Mouse (Mus musculus) right cerebral cortex, postnatal 36 days (tissue): ENCODE measurements at regions not wholly inside any gene's neighbourhood (a gene's known extent, or its start where the extent isn't known, plus 50 kb on each side); places are given as distances from the start of the nearest gene placed in this dataset.
A peak's percentile ranks its signal among the peaks of the same experiment; 100 is the strongest.
"Not testable (repeated sequence)": the region's sequence is repeated elsewhere in the genome, so short reads cannot be mapped to it uniquely, and the experiment has no call there.

ENCODE experiments used
- DNase-seq, 2 experiments: peaks; one replicate each; pipeline ENCODE4 v3.0.0; 2022; ENCODE audit warnings: low spot score in 2 of 2, mixed read lengths in 1 of 2

DNA sequence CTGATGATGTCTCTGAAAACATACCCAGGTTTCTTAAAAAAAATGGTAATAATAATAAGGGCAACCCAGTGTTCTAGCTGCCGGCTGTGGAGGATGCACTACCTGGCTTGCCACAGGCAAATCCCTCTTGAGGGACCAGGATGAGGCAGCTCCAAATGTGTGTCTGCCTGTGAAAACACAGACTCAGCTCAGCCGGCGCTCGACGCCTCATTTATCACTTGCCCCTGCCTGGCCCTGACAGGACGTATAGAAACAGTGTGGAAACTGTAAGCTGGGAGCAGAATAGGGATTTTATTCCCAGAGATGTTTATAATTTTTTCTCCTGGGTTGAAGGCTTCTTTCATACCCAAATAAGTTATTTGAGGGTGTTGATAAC is 167.2 kb upstream of the Sulf2 start:
- DNase-seq = no peak

DNA sequence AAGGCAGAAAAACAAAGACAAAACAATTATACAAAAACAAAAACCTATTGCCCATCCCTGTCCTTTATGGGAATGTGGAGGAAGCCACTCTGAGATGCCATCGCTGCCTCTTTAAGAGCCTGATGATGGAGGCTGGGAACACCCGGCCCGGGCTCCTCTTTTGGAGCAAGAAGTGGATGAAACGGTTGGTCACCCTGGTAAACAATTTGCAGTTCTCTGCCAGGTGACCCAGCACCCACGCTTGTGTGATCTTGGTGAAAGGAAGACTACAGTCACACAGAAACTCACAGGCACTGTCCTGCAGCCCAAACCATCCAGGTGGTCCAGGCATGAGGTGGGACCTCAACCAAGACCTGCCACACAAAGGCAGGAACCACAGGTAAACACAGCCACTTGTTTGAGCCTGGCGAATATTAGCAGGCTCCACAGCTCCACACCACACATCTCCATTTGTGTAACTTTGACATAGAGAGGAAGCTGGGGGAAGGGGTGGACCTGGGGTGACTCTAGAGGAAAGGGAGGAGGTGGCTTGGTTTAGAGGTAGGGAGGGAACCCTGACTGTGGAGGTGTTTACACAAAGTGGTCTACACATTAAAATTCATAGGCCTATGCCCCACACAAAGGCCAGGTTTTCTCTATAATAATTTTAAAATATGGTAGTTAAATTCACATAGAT is 166.7 kb upstream of the Sulf2 start:
- no peak for DNase-seq

DNA sequence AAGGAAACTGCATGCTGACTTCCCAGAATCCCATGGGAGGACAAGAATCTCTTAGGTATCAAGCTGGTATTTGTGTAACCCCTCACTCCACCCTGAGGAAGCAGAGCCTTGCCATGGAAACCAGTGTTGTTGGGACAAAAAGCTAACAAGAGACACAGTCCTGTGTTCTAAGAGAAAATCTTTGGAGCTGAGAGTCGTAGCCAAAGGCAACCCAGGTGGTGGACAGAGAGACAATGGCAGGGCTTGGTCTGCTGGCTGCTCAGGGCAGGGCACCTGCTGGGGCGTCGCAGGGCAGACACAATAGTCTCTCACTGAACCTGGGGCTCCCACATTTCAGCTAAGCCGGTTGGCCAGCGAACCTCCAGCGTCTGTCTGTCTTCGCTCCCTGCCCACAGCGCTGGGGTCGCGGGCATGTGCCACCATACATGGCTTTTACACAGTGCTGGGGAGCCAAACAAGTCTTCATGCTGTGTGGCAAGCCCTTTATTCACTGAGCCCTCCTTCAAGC is 161.0 kb upstream of the Sulf2 start:
- DNase-seq = no peak

DNA sequence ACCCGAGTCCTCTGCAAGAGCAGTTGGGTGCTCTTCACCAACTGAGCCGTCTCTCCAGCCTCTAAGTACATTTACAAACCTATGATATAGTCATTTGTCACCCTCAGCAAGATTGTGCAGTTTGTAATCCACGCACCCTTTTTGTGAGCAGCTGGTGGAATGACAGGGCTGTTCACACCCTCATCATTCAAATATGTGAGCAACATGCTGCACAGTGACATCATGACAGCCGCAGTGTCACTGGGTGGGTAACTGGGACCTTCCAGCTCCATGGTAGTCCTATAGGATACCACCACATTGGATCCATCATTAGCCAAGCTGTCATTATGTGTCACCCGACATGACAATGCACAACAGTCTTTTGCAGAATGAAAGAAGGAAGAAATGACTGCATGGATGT is 155.0 kb upstream of the Sulf2 start:
- no peak for DNase-seq

DNA sequence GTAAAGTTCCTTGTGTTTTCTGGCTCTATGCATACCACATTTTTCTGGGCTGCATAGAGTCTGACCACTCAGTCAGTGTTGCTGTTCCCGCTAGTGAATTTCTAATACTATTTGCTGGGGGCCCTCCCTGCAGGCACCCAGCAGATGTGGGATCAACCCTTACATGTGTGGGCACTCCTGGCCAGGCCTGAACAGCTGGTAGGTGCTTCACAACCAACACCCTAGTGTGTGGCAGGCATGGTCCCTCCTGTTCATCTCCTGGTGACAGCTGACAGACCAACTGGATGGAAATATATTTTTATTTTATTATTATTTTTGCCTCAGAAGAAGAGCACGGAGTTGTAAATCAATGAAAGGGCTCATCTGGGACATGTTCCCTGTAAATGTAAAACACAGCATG is 154.4 kb upstream of the Sulf2 start:
- DNase-seq = no peak

DNA sequence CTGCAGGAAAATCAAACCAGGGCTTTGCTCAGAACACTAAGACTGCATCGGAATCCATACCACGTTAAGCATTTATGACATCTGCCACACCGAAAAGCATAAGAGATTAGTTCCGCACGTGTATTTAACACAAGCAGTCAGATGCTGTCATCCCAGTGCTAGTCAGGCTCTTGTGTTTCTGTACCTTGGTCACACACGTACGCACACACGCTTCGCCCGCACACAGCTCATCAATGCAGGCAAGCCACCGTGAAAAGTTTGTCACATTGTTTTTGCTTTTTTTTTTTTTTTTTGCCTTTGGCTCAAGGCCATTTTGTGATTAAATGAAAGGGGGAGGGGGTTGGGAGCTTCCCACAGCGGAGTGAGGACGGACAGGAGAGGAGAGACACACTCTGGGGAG is 152.1 kb upstream of the Sulf2 start:
- no peak for DNase-seq

DNA sequence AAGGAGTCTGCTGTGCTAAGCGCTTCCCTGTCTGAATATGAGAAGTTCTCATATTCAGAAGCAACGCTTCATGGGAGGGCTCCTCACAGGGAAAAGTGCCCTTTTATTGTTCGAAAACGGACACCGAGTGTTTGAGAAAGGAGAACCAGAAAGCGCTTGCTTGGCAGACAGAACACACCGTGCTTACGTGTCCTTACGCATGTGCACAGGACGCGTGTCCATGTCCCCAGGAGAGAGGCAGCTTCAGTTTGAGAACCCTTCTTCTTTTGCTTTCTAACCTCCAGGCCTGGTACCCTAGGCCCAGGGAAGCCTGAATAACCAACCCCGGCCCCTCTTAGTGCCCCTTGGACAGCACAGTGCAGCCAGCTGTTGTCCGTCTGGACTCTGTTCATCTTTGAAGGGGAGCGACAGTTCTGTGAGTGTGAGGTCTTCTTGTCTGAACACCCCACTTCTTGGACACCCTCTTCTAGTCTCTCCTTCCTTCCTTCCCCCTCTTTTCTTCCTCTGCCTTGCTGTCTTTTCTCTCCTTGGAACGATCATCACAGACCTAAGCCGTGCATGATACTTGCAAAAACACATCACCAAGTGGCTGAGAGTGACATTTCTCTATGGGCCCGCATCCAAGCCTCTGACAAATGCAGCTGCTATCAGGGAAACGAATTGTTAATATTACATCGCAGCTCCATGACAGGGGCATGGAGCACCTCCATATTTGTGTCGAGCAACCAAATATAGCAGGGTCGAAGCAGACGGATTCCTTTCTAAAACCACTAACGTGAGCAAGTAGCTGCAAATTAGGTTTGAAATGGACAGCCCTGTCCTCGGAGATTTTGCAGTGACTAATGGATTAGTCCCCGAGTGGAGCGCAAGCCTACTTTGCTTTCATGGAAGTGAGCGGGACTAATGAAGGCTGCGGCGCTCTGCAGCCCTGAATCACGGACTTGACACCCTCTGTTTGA is 149.9 kb upstream of the Sulf2 start:
- no peak for DNase-seq

DNA sequence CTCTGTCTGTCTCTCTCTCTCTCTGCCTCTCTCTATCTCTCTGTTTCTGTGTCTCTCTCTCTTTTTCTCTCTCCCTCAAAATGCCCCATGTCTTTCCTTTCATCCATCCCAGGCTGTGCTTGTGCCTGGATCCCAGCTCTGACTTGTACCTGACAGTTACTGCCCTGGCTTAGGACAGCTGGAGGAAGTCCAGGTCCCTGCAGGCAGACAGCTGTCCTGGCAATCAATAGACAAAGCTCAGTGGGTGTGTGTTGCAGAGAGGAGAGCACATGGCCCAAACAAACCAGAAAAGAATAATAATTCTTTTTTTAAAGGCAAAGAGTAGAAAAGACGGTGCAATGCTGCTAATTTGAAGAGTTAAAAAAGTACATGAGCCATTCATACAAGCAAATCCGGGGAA is 148.4 kb upstream of the Sulf2 start:
- DNase-seq = no peak

DNA sequence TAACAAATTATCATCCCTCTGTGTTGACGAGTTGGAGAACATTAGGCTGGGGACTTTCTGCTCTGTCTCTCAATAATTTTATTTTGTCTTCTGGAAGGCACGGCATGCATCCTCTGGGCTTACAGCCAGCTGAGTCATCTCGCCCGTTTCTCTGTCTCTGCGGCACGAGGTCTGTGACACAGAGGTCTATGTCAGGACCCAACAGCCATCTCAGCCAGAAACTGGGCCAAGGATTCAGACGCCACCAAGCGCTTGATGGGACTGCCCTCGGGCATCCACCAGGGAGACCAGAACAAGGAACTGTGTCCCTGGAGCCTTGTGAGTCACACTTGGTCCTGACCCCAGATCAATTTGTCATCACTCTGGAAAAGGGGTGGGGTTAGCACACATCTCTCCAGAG is 145.7 kb upstream of the Sulf2 start:
- DNase-seq = peak; percentile 13 to 16

DNA sequence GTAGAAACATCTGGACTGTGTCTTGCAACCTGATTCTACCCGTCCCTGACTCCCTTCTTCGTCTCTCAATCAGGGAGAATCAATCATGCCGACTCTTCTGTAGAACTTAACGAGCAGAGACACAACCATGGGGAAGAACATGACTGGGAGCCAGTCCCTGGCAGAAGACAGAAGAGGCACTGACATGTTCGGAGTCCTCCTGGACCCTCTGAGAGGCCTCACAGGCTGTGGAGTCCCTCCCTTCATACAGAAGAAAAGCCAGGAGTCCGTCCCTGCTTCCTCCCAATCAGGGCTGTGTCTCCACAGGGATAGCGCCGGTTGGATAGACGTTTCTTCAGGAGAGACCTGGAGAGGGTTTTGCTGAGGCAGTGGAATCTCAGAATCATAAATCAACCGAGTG is 139.2 kb upstream of the Sulf2 start:
- no peak for DNase-seq

DNA sequence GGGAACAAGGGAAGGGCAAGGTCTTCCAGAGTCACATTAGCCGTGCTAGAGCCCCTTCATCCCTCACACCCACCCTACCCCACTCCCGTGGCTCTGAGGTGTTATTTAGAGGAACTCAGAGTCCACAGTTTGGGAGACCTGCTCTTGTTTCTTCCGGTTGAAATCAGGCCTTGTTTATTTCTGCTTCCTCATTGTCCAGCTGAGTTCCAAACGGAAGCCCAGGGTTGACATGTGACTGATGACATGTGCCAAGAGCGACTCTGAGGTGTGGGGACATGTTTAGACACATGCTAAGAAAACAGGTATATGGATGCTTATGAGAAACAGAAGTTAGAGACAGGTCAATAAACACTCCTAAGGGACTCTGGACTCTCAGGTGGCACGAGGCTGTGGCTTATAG is 137.5 kb upstream of the Sulf2 start:
- no peak for DNase-seq

DNA sequence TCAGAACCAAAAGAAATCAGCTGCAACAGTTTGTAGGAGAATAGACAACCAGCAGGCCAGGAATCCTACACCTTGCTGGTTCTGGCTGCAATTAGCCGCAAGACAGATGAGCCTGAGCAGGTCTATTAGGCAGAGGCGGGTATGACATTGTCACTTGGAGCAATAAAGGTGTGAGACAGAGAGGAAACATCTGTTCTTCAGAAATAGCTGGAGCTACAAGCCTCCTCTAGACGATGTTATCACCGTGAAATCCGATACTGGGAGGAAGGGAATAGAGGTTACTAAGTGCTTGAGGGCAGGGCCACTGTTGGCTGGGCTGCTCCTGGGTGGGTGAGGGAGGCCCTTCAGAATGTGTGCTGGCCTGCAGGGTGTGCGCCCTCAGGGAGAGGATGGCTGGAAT is 135.8 kb upstream of the Sulf2 start:
- no peak for DNase-seq

DNA sequence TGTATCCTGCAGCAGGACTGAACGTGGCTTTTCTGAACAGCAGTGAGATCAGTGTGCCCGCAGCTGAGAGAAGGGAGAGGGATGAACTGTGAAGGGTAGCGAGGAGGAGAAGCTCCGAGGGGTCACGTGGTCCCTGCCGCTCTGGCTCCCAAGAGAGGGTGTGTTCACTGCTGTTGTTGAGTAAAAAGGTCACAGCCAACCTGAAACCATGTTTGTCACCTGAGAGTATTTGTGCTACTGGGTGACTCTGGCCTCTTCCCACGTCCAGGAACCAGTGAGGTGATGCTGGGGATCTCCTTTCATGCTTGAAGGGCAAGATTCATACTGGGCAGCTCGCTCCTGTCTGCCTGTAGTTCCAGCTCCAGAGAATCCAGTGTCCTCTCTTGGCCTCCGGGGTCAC is 135.4 kb upstream of the Sulf2 start:
- no peak for DNase-seq

DNA sequence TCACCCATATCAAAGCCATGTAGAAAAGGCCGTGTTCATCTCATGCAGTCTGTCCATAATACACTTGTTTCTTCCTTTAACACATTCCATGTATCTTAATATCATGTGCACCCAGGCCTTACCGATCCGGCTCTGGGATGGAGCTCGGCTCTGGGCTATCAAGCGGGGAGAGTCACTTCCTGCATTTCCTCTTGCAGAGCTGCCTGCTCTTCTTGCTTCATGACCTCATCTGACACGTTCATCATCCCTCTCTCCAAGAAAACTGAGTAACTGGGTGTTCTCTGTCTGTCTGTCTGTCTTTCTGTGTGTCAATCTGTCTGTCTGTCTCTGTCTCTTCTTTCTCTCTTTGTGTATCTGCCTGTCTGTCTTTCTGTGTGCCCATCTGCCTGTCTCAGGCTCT is 133.7 kb upstream of the Sulf2 start:
- DNase-seq = no peak

DNA sequence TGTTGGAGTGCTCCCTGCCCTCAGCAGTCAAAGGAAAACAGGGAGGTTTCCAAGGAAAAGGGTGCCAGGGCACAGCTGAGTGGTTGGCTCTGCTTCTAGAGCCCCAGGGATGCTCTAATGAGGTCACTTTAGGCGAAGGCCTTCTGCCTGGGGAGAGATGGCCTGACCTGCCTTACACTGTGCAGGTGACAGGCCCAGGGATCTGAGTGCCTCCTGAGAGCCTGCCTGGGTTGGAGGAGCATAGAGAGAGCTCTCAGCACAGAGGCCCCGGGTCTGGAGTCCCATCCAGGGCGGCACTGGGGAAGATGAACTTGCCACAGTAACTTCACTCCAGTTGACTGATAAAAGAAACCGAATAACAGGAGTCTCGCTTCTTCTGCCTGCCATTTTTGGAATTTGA is 125.7 kb upstream of the Sulf2 start:
- not testable (repeated sequence) for DNase-seq

DNA sequence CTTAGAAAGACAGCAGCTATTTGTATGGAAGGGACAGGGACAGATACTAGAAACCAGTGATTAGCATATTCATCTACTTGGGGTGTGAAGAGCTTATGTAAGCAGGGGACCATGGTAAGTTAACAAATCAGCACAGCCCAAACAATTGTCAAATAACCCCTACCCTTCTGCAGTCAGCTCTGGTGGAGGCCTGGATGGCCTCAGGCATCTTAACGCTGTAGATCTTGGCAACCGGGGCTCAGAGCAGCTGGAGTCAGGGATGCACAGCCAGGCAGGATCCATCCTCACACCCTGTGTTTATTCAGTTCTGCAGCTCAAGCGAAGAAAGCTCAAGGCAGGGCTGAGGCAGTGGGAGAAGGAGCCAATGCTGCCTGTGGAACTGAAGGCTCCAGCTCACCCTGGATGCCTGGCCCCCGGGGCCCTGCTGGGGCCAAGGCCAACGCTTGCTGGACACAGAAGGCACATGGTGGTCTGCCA is 125.2 kb upstream of the Sulf2 start:
- DNase-seq = no peak

DNA sequence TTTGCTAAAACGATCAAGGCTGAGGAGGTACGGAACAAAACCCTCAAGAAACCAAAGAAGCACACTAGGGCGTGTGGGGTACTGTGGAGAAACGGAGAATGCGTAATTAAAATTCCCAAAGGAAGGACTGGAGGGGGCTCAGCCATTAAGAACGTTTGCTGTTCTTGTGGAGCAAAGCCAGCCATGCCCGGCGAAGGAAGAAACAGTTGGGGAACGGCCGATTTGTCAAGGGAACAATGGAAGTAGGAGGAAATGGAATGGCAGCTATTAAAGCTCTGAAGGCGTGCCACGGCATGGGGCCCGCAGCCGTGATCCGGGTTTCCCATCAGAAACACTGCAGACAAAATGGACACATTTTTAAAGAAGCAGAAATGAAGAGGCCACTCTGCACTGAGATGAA is 124.2 kb upstream of the Sulf2 start:
- no peak for DNase-seq

DNA sequence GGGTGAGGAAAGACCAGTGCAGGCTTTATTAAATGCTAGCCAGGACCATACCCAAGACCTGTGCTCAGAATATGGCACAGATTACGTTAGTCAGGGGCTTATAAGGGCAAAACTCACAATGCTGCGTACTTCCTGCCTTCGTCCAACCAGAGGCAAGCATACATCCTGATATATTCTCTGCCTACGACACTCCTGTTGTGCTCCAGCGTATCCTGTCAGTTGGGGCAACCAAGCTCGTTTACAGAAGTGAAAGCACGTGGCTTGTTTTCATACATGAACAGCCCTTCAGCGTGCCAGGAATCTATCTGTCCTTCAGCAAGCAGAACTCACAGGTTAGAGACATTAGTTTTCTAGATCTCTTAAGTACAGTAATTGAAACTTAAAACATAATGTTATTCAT is 119.9 kb upstream of the Sulf2 start:
- no peak for DNase-seq

DNA sequence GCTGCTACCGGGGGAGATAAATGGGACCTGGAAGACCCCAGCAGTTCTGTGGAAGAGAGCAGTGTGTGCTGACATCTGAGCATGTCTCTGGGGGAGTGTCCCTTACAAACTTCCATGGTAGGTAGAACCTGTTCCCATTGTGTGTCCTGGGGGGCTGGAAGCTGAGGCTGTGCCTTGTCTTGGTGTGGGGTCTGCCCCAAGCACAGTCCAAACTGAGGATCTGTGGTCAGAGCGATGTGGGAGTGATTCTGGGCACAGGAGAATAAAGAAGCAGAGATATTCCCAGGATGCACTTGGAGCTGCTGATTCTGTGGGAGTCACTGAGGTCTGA is 118.5 kb upstream of the Sulf2 start:
- DNase-seq = no peak

DNA sequence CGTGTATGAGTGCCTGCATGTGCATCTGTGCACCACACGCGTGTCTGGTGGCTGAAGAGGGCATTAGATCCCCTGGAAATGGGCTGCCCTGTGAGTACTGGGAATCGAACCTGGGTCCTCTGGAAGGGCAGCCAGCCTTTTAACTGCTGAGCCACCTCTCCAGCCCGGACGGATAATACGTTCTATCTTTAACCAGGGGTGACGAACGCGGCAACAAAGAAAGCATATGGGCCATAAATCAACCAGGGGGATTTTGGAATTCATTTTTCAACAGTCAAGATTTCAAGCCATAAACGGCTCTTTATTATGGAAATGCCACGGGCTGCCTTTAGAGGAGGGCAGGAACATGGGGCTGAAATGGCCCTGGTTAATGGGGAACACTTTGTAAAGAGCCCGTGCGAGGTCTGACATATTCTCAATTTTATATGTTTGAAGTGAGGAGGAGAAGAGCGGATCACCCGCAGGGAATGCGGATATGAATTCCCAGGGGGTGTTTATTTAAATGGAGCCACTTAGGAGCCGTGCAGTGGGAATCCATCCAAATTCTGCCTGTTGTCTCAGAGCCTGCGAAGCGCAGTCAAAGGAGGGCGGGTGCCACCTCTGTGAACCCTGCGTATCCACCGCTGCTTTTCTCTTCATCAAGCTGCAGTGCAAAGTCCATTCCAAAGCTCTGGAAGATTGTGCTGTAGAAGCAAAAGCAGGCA is 118.0 kb upstream of the Sulf2 start:
- no peak for DNase-seq

DNA sequence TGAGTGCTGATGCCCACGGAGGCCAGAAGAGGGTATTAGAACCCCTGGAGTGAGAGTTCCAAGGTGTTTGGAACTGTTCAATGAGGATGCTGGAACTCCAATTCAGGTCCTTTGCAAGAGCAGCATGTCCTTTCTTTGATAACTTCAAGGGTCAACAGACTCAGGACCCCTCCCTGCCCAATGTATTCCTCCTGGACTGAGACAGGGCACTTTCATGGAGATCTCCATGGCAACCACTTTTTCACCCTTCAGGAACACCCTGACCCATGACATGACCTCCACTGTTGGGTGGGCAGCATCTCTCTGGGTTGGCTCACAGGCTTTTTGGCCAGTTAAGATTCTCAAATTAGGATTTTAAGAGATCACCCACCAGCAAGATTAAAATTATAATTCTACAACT is 117.4 kb upstream of the Sulf2 start:
- DNase-seq = no peak

DNA sequence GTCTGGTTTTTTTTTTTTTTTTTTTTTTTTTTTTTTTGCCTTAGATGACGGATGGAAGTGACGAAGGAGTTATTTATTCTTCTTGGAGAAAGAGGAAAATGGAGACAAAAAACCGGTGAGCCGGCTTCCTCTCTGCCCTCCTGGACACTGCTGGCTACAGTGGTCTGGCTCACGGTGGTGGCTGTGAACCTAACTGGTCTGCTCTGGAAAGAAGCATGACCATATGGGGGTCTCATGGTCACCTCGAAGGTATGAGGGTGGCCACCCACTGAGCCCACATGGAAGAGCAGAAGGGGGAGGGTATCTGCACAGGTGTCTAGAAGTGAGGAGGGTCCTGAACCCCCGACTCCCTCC is 116.7 kb upstream of the Sulf2 start:
- DNase-seq = no peak
